8 mouse cellular contexts compared by ENCODE assay signal in genomic region chr9:98409137-98409536, GRCm38 (mm10). TPM values are rescaled to one million over a fixed set of nuclear protein-coding genes. Genes with fewer than 3 reads are reported as not detected.
DNase-seq lines count a peak whose midpoint lies in the region; TF ChIP-seq lines count a peak whose summit lies in the region.

No protein-coding gene starts in this region.

- H3K9ac ChIP-seq in ES-Bruce4 (ENCODE audit: low read depth, poor library complexity, severe bottlenecking): no peak overlapping the region

- H3K4me1 ChIP-seq in ES-Bruce4 (ENCODE audit: control insufficient read depth, insufficient read depth, low read length): no peaks in the 10 kb centered on the region

- H3K9me3 ChIP-seq in ES-Bruce4 (replicated peaks; ENCODE audit: control insufficient read depth, insufficient read depth, low read length, poor library complexity, severe bottlenecking): no peaks in the 10 kb centered on the region

- no peaks in the 10 kb centered on the region for H3K36me3 ChIP-seq in ES-Bruce4 (ENCODE audit: control insufficient read depth, insufficient read depth, low read length, poor library complexity, severe bottlenecking)

- no peak overlapping the region for H3K4me3 ChIP-seq in ES-Bruce4 (ENCODE audit: low read depth, low read length)

- TF ChIP-seq EP300 in ES-Bruce4 (IDR thresholded peaks at IDR 0.05; ENCODE audit: insufficient read depth, low read depth, low read length): no peak

- DNase-seq in adrenal gland, adult (ENCODE audit: inconsistent age in 2 of 2, low spot score in 1 of 2): peak; percentile 67 to 90
- DNase-seq in embryo, embryonic 10 days (ENCODE audit: low spot score): peak; percentile 90
- peak; percentile 72 to 78 for DNase-seq in heart, postnatal 10 days
- DNase-seq in layer of hippocampus, adult 9-11 months: peak; percentile 49
- peak; percentile 81 for DNase-seq in lung, postnatal 10 days
- DNase-seq in spleen, adult 12 weeks (ENCODE audit: low spot score): peak; percentile 21
- DNase-seq in T-cell, adult 2 months (ENCODE audit: low spot score): no peak

- intact Hi-C loops in heart, postnatal 10 days (cut with DNase I): loop anchor here (2.0 kb wide), 1 partner anchor 130 kb away; no protein-coding TSS in a partner anchor

- no peaks in the 10 kb centered on the region for H3K27me3 ChIP-seq in ES-Bruce4 (ENCODE audit: control insufficient read depth, insufficient read depth, low read length, poor library complexity, severe bottlenecking)

- no peak for TF ChIP-seq POLR2A in ES-Bruce4 (IDR thresholded peaks at IDR 0.05; ENCODE audit: insufficient read depth, low read length)

- no peak overlapping the region for H3K27ac ChIP-seq in ES-Bruce4 (ENCODE audit: insufficient read depth, low read length)

- TF ChIP-seq CTCF in ES-Bruce4 (IDR thresholded peaks at IDR 0.05; ENCODE audit: low read depth, low read length): peak; percentile 85

RNA-seq across cellular contexts. Expression of gene Rbp1, which starts 13.6 kb away (rescaled TPM):
- polyA plus RNA-seq in ES-Bruce4 (2011; ENCODE audit: insufficient read depth, insufficient read length, low read depth, missing spikeins): 14.0 and 14.6 TPM in 2 replicates
- 10 to 100 TPM; 13.1 to 14.6 TPM for total RNA-seq in heart, postnatal 10 days (2021)
